Mouse (Mus musculus): ENCODE measurements around the gene Prnp.

DNA sequence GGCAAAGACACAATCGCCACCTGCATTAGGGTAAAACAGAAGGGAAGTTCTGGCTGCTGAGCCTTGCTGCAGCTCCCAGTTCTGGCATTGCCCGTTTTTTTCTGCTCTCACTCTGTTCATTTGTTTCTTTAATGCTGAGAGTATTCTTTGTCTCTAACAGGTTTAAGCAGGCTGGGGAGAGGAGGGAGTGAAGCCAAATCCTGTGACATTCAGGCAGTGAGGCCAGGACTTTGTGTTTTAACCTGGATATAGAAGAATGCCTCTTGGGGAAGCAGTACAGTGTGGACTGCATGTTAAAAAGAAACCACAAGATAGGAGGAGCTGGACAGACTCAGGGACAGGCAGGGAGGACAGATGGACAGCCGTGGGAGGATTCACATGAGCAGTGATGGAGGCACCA is 23.9 kb downstream of the Prnp start:
- TF ChIP-seq CTCF (IDR thresholded peaks at IDR 0.05; ENCODE audit: borderline replicate concordance, control insufficient read depth, extremely low read depth, insufficient read depth, low read length, poor library complexity) (no peak), POLR2A (IDR thresholded peaks at IDR 0.05; ENCODE audit: control insufficient read depth, extremely low read depth, insufficient read depth, low read length, poor library complexity) (no peak)
